Mouse (Mus musculus) intestine, postnatal 0 days (tissue): ENCODE results near the gene Gfpt2. TPM values are rescaled to one million over a fixed set of nuclear protein-coding genes. Genes with fewer than 3 reads are reported as not detected.

Experiments used
- ATAC-seq: fragments of 200-750 bp; cut with Nextera tagmentation; 2 replicates; pipeline ENCODE4 v1.8.0; 2017; ENCODE audit warnings: mild to moderate bottlenecking, moderate TSS enrichment, moderate library complexity
- H3K27ac ChIP-seq: fragments of 300-500 bp; sonication (generic); 2 replicates; pipeline ENCODE4 v1.5.1; 2014; ENCODE audit warnings: mild to moderate bottlenecking, low read depth, low read length, moderate library complexity
- H3K27me3 ChIP-seq: fragments of 300-500 bp; sonication (generic); replicated peaks from 2 replicates; pipeline ENCODE4 v1.6.1; 2014; ENCODE audit warnings: low read length, mixed read lengths; ENCODE audit not compliant: control insufficient read depth, insufficient read depth
- H3K36me3 ChIP-seq: fragments of 300-500 bp; sonication (generic); 2 replicates; pipeline ENCODE4 v1.6.1; 2014; ENCODE audit warnings: mild to moderate bottlenecking, moderate library complexity; ENCODE audit not compliant: control insufficient read depth, insufficient read depth
- H3K4me1 ChIP-seq: fragments of 300-500 bp; sonication (generic); replicated peaks from 2 replicates; pipeline ENCODE4 v1.6.1; 2014; ENCODE audit warnings: antibody characterized with exemption, low read length, mixed read lengths; ENCODE audit not compliant: control insufficient read depth, insufficient read depth
- H3K4me2 ChIP-seq: fragments of 300-500 bp; sonication (generic); replicated peaks from 2 replicates; pipeline ENCODE4 v1.6.1; 2014; ENCODE audit warnings: low read depth, mild to moderate bottlenecking, moderate library complexity
- H3K4me3 ChIP-seq: fragments of 300-500 bp; sonication (generic); 2 replicates; pipeline ENCODE4 v1.5.1; 2014; ENCODE audit warnings: low read depth, low read length
- H3K9ac ChIP-seq: fragments of 300-500 bp; sonication (generic); 2 replicates; pipeline ENCODE4 v1.6.1; 2014; ENCODE audit warnings: mild to moderate bottlenecking, low read depth, low read length
- H3K9me3 ChIP-seq: fragments of 300-500 bp; sonication (generic); 2 replicates; pipeline ENCODE4 v1.6.1; 2016; ENCODE audit warnings: mixed run types; ENCODE audit not compliant: control insufficient read depth
- CTCF ChIP-seq: sonication (generic); IDR thresholded peaks from 2 replicates; pipeline ENCODE4 v1.5.1; 2016; ENCODE audit warnings: low read depth, mild to moderate bottlenecking, control low read depth, antibody characterized with exemption, moderate library complexity
- WGBS: fragments of 180-500 bp; shearing (Covaris S2); extraction: QIAGEN DNeasy Blood & Tissue Kit; methylation state at CpG from one replicate; pipeline ENCODE4 v1.1.7; 2014; 5-methylcytosine and 5-hydroxymethylcytosine counted together
- polyA plus RNA-seq: library from polyadenylated mRNA; unstranded; fragments of >200 nt; fragmentation: Nextera tagmentation; extraction: Ambion mirVana; gene quantifications from 2 replicates; pipeline ENCODE4 v1.2.1, GENCODE M21; 2015

The Gfpt2 gene
- polyA plus RNA-seq, 1 experiment from 2014 or later: 1.7 TPM

GRCm38 (mm10) chr11:49781833-49782399 lies 12.1 kb upstream of the Gfpt2 start:
- ATAC-seq: no peak
- H3K9ac ChIP-seq: no peak overlapping the region
- no peak for TF ChIP-seq CTCF

DNA sequence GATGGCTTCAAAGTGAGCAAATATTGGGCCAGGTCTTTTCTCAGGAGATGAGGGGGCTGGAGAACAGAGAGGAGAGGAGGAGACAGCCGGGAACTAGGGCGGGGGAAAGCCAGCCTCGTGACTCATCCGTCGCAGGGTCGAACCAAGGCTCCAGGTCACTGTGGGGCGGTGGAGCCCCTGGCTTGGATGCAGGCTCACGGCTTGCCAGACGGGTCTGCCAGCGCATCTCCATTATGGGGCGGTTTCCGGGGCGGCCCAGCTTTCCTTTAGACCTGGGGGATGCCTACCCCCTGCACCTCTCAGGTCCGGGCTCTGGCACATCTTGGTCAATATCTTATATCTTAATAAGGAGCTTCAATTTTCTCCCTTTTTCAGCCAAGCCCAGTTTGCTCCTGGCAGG lies 847 bp upstream of the Gfpt2 start:
- ATAC-seq: no peak
- Histone ChIP-seq H3K9ac (no peak overlapping the region), H3K4me1 (no peaks in the 10 kb centered on the region), H3K9me3 (no peaks in the 10 kb centered on the region), H3K4me2 (no peak overlapping the region), H3K27ac (no peak overlapping the region), H3K36me3 (no peaks in the 10 kb centered on the region), H3K4me3 (no peak overlapping the region), H3K27me3 (peaks cover 9% of the 10 kb centered on the region)
- WGBS: 18% methylated on average over 14 of the region's 14 CpGs
- no peak for TF ChIP-seq CTCF

More at GRCm38 (mm10) chr11:49781833-49782399, 12.1 kb upstream of the Gfpt2 start:
- H3K27me3 ChIP-seq: no peaks in the 10 kb centered on the region
- no peaks in the 10 kb centered on the region for H3K9me3 ChIP-seq
- H3K4me2 ChIP-seq: no peak overlapping the region
- no peaks in the 10 kb centered on the region for H3K4me1 ChIP-seq
- H3K4me3 ChIP-seq: no peak overlapping the region
- no peaks in the 10 kb centered on the region for H3K36me3 ChIP-seq
- H3K27ac ChIP-seq: no peak overlapping the region
- 45% methylated on average over 6 of the region's 6 CpGs for WGBS

GRCm38 (mm10) chr11:49794342-49795144 lies 565 bp downstream of the Gfpt2 start:
- peak; percentile 28; the same call in 1 of the 2 replicates for ATAC-seq
- no peaks in the 10 kb centered on the region for H3K4me1 ChIP-seq
- H3K36me3 ChIP-seq: no peaks in the 10 kb centered on the region
- TF ChIP-seq CTCF: no peak
- H3K27ac ChIP-seq: no peak overlapping the region
- H3K9me3 ChIP-seq: no peaks in the 10 kb centered on the region
- H3K4me3 ChIP-seq: peak overlapping the region; percentile 46
- H3K4me2 ChIP-seq: peak overlapping the region; percentile 83
- H3K27me3 ChIP-seq: peaks cover 9% of the 10 kb centered on the region
- 4% methylated on average over 45 of the region's 45 CpGs for WGBS
- peak overlapping the region; percentile 13 for H3K9ac ChIP-seq

DNA sequence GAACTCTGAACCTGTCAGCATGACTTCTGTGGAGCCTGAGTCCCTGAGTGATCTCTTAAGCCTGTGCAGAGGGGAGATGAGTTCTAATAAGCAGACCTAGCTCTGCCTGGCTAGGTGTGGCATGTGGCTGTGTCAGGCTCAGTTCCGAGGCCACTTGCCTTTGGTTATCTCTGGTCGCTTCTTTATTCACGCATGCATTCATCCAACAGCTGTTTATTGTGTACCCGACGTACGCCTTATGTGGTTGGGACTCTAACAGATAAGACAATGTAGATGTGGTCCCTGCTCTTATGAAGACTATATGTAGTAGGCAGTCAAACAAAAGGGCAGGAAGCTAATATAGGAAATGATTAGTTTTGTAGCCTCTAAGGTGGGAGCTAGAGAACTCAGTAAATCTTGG lies 5.0 kb downstream of the Gfpt2 start:
- Histone ChIP-seq H3K27ac (no peak overlapping the region), H3K9ac (no peak overlapping the region), H3K9me3 (no peaks in the 10 kb centered on the region), H3K27me3 (no peaks in the 10 kb centered on the region), H3K36me3 (no peaks in the 10 kb centered on the region), H3K4me1 (no peaks in the 10 kb centered on the region), H3K4me2 (no peak overlapping the region), H3K4me3 (no peak overlapping the region)
- no peak for TF ChIP-seq CTCF
- WGBS: 79% methylated on average over 6 of the region's 6 CpGs
- no peak for ATAC-seq

DNA sequence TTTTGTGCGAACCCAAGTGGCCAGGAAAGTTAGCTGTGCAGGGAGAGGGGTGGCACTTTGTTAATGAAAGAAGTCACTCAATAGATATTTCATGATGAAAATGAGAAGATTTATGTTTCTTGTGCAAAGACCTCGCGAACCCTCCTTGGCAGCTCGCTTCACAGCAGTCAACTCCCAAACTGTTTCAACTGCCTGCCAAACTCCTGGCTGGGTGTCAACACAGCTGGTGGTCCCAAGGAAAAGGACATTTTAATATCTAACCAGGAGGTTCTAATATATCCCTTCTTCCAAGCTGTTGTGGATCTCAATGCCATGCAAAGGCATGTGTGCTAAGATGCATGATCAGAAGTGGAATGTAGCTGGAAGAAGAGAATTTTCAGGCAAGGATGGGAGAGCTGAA lies 7.5 kb downstream of the Gfpt2 start:
- 68% methylated on average over 4 of the region's 4 CpGs for WGBS
- ATAC-seq: no peak
- no peak overlapping the region for H3K4me2 ChIP-seq

GRCm38 (mm10) chr11:49803801-49804200 lies 9.8 kb downstream of the Gfpt2 start:
- ATAC-seq: no peak
- Histone ChIP-seq H3K27ac (no peak overlapping the region), H3K36me3 (no peaks in the 10 kb centered on the region), H3K27me3 (no peaks in the 10 kb centered on the region), H3K4me2 (no peak overlapping the region), H3K9ac (no peak overlapping the region), H3K4me1 (no peaks in the 10 kb centered on the region), H3K9me3 (no peaks in the 10 kb centered on the region), H3K4me3 (no peak overlapping the region)
- WGBS: 94% methylated on average over 4 of the region's 4 CpGs
- TF ChIP-seq CTCF: peak; percentile 18; the same call in 1 of the 2 replicates

More for the DNA sequence above, 7.5 kb downstream of the Gfpt2 start:
- Histone ChIP-seq H3K27me3 (no peaks in the 10 kb centered on the region), H3K9me3 (no peaks in the 10 kb centered on the region), H3K4me3 (no peak overlapping the region), H3K4me1 (no peaks in the 10 kb centered on the region), H3K9ac (no peak overlapping the region), H3K27ac (no peak overlapping the region), H3K36me3 (no peaks in the 10 kb centered on the region)
- TF ChIP-seq CTCF: no peak
